Mouse (Mus musculus) yolk sac, embryonic 10.5 days (tissue): Measurements from ENCODE around the gene Ddx25.

Source experiments
- DNase-seq: peaks from one replicate; pipeline ENCODE4 v3.0.0-alpha.2; 2017; ENCODE audit warnings: low spot score

Ddx25 gene

GRCm38 (mm10) chr9:35493733-35494092 is 64.6 kb downstream of the Ddx25 start:
- DNase-seq = no peak

GRCm38 (mm10) chr9:35493033-35493732 is 65.1 kb downstream of the Ddx25 start:
- peak; percentile 52 for DNase-seq

- DNase-seq = no peak
Observed at GRCm38 (mm10) chr9:35491109-35491866, 67.0 kb downstream of the Ddx25 start.

GRCm38 (mm10) chr9:35488496-35488895 is 69.8 kb downstream of the Ddx25 start:
- no peak for DNase-seq
